Mouse (Mus musculus) NIH3T3 (cell line): ENCODE measurements at regions not wholly inside any gene's neighbourhood (a gene's known extent, or its start where the extent isn't known, plus 50 kb on each side); places are given as distances from the start of the nearest gene placed in this dataset.
"Not testable (repeated sequence)": the region's sequence is repeated elsewhere in the genome, so short reads cannot be mapped to it uniquely, and the experiment has no call there.

Source experiments
- DNase-seq: peaks from one replicate; pipeline ENCODE4 v3.0.0-alpha.2; 2012; ENCODE audit warnings: low read depth

- DNase-seq = no peak
These were observed 345.9 kb upstream of the Atp10a start for GRCm38 (mm10) chr7:58310096-58310495.

- DNase-seq = no peak
These were observed 333.6 kb upstream of the Atp10a start for GRCm38 (mm10) chr7:58322381-58322780.

- DNase-seq = no peak
These were observed 288.6 kb upstream of the Atp10a start for GRCm38 (mm10) chr7:58367384-58367783.

GRCm38 (mm10) chr7:58383401-58383800 is 272.6 kb upstream of the Atp10a start:
- DNase-seq = no peak

GRCm38 (mm10) chr7:58388326-58388725 is 267.6 kb upstream of the Atp10a start:
- DNase-seq = no peak

- no peak for DNase-seq
These were observed 263.4 kb upstream of the Atp10a start for GRCm38 (mm10) chr7:58392391-58393115.

DNA sequence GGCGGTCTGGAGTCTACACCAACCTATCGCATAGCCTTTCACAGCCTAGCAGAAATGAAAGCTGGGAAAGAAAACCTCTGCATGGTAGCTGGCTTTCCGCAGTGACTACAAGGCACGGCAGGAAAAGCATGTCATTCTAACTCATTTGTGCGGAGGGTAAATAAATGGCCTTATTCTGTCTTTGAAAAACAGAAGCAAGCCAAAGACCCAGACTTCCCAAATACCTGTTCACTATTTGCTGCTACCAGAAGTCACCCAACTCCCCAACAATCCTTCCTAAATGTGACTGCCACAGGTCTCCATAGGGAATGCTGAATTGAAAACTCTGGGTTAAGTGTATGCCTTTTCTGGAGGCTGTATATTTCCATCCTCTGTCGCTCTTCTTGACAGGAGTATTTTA is 258.0 kb upstream of the Atp10a start:
- peak; percentile 18 for DNase-seq

GRCm38 (mm10) chr7:58398558-58399144 is 257.3 kb upstream of the Atp10a start:
- no peak for DNase-seq

DNA sequence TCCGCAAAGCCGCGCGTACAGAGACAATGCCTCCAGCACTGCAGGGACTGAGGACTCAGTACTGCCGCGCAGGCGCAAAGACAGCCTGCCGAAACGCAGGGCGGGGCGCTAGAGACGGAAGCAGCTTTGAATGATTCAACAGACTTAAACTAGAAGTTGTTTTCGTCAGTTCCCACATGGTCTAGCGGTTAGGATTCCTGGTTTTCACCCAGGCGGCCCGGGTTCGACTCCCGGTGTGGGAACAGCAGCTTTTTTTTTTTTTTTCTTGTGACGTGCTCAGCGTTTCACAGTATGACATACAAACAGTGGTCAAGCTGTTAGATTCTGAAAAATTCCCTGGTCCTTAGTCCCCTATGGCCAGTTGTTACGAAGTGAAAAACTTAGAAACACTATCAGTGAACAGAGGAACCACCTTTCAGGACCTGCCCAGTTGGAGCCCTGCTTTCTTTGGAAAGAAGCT is 256.8 kb upstream of the Atp10a start:
- peak; percentile 98 for DNase-seq

GRCm38 (mm10) chr7:58399651-58400050 is 256.3 kb upstream of the Atp10a start:
- no peak for DNase-seq

DNA sequence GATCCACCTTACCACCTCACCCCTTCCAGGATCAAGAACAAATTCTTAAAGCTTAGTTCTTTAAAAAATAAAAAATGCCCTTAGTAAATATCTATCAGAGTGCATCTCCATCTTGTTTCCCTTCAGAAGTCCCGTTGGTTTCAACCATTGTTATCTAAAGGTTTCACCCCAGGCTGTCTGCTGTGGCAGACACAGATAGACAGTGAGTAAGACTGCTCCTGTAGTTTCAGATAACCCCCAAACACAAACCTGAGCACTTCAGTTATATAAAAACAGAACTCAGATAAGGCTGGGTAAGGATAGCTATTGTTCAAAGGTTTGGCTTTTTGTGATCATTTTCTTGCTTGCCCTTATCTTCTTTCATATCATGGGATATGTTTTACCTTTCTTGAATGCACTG is 255.4 kb upstream of the Atp10a start:
- no peak for DNase-seq

- peak; percentile 65 for DNase-seq
These were observed 218.9 kb upstream of the Atp10a start for GRCm38 (mm10) chr7:58436888-58437625.

GRCm38 (mm10) chr7:58442535-58443184 is 213.3 kb upstream of the Atp10a start:
- DNase-seq = no peak

DNA sequence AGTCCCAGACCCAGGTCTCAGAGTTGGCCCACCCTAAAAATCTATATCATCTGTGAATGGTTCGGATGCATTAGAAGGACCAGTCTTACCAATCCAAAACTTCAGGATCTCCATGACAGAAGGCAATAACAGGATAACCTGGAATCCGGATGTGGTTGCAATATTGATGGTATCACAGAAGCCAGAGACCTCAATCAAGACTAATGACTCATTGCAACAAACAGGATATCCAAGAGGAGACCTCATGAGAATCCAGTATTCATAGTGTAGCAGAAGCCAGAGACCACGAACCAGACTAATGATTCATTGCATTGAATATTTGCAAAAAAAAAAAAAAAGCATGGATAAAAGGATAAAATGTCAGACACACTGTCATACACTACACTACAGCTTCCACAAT is 212.7 kb upstream of the Atp10a start:
- peak; percentile 35 for DNase-seq

GRCm38 (mm10) chr7:58445781-58446180 is 210.2 kb upstream of the Atp10a start:
- DNase-seq = no peak

DNA sequence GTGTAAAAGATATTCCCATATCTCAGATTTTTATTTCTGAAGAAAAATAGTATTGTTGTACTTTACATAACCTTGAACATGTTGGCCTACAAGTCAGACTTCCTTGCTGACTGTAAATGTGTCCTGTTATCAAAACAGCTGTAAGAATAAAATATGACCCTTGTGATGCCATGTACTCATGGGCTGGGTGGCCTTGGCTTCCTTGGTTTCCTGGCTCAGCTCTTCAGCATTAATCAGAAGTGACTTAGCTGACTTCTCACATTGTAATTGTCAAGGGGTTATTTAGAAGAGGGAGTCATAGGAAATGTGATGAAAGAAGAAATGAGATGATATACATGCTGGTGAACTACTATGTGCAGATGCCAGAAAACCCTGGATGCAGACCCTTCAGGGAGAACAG is 209.7 kb upstream of the Atp10a start:
- DNase-seq = no peak

DNA sequence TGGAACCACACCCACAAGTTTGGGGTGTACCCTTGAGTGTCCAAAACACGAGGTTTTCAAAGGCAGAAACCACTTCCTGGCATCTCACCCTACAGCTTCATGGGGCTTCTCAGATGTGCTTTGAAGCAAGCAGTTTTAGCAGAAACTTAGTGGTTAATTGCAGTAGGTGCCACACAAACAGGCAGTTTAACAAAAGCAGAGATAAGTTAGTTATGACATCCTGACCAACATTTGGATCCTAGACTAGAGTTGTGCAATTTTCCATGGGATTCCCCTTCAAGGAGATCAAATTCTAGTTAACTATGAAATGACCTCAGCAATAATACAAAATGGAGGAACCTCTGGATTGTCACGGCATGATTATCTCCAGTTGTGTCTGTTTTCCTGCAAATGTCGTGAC is 207.2 kb upstream of the Atp10a start:
- no peak for DNase-seq

DNA sequence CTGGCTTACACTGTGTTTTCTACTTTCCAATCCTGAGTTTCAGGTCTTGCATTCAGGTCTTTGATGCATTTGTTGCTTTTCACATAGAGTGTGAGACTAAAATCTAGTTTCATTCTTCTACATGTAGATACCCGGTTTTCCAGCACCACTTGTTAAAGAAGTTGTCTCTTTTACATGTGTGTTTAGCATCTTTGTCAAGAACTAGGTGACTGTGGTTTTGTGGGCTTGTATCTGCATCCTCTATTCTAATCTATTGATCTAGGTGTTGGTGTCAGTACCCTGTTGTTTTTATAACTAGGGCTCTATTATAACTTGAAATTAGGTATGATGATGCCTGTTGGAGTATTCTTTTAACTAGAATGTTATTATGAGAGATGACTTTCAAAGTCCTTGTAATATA is 204.0 kb upstream of the Atp10a start:
- DNase-seq = no peak

- not testable (repeated sequence) for DNase-seq
These were observed 197.8 kb upstream of the Atp10a start for GRCm38 (mm10) chr7:58458146-58458545.

- no peak for DNase-seq
These were observed 195.0 kb upstream of the Atp10a start for GRCm38 (mm10) chr7:58460939-58461338.

DNA sequence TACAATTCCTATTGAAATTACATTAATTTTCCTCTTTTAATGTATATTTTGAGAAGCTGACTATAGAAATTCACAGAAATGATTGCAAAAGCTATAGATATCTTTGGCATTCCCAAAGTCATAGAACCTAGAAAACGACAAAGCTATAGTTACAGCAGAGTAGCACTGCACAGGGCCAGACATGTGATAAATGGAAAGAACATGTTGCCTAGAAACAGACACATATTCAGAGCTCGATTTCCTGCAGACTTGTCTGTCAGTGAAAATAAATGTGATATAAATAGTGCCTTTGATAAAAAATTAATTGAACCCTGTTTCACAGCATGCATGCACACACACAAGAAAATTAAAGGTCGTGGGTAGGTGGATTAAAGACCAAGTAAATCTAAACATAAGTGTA is 182.8 kb upstream of the Atp10a start:
- DNase-seq = no peak

DNA sequence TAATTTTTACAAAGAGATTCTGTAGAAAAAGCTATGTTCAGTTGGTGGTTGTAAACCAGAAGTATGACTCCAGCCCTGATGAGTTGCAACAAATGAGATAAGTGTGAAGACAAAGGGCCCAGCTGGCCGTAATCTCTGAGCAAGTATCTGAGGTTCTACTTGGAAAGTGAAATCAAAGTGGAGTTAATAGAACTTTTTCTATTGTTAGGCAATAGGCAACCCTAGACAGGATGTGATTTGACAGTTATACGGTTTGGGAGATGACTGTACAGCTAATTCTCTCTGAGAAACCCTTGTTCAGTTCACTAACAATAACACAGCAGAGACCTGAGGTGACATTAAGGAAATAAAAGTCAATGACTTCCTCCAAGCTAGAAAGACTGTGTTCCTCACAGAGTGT is 180.8 kb upstream of the Atp10a start:
- no peak for DNase-seq

GRCm38 (mm10) chr7:58488250-58488649 is 167.7 kb upstream of the Atp10a start:
- DNase-seq = no peak
